Mouse (Mus musculus) midbrain, embryonic 11.5 days (tissue): ENCODE results near the gene Akr1a1. TPM values are rescaled to one million over a fixed set of nuclear protein-coding genes. Genes with fewer than 3 reads are reported as not detected.

Experiments
- ATAC-seq: fragments of 200-750 bp; cut with Nextera tagmentation; 2 replicates; pipeline ENCODE4 v1.8.0; 2017; ENCODE audit warnings: moderate TSS enrichment, moderate library complexity; ENCODE audit not compliant: low FRiP score
- DNase-seq: peaks from one replicate; pipeline ENCODE4 v3.0.0; 2015; ENCODE audit warnings: low spot score; ENCODE audit errors: missing footprints
- H3K27ac ChIP-seq: fragments of 300-500 bp; sonication (generic); 2 replicates; pipeline ENCODE4 v1.5.1; 2014; ENCODE audit warnings: low read depth, low read length
- H3K27me3 ChIP-seq: fragments of 300-500 bp; sonication (generic); 2 replicates; pipeline ENCODE4 v1.6.1; 2014; ENCODE audit warnings: mild to moderate bottlenecking, low read length, moderate library complexity, mixed read lengths; ENCODE audit not compliant: control insufficient read depth, insufficient read depth
- H3K36me3 ChIP-seq: fragments of 300-500 bp; sonication (generic); 2 replicates; pipeline ENCODE4 v1.6.1; 2014; ENCODE audit warnings: mild to moderate bottlenecking, low read length, moderate library complexity, mixed read lengths; ENCODE audit not compliant: control insufficient read depth, insufficient read depth
- H3K4me1 ChIP-seq: fragments of 300-500 bp; sonication (generic); 2 replicates; pipeline ENCODE4 v1.6.1; 2014; ENCODE audit warnings: low read length; ENCODE audit not compliant: control insufficient read depth, insufficient read depth
- H3K4me2 ChIP-seq: fragments of 300-500 bp; sonication (generic); 2 replicates; pipeline ENCODE4 v1.6.1; 2014; ENCODE audit warnings: mild to moderate bottlenecking, moderate library complexity
- H3K4me3 ChIP-seq: fragments of 300-500 bp; sonication (generic); 2 replicates; pipeline ENCODE4 v1.5.1; 2014; ENCODE audit warnings: low read depth, low read length
- H3K9ac ChIP-seq: fragments of 300-500 bp; sonication (generic); 2 replicates; pipeline ENCODE4 v1.6.1; 2014; ENCODE audit warnings: low read length
- H3K9me3 ChIP-seq: fragments of 300-500 bp; sonication (generic); 2 replicates; pipeline ENCODE4 v1.6.1; 2016; ENCODE audit warnings: low read length; ENCODE audit not compliant: control insufficient read depth
- WGBS: fragments of 180-500 bp; shearing (Covaris S2); extraction: QIAGEN DNeasy Blood & Tissue Kit; methylation state at CpG from one replicate; pipeline ENCODE4 v1.1.7; 2014; 5-methylcytosine and 5-hydroxymethylcytosine counted together
- polyA plus RNA-seq: library from polyadenylated mRNA; unstranded; fragments of >200 nt; fragmentation: Nextera tagmentation; extraction: Ambion mirVana; gene quantifications from 2 replicates; pipeline ENCODE4 v1.2.1, GENCODE M21; 2014

Gene Akr1a1
- 544 TPM in 2 replicates for polyA plus RNA-seq

DNA sequence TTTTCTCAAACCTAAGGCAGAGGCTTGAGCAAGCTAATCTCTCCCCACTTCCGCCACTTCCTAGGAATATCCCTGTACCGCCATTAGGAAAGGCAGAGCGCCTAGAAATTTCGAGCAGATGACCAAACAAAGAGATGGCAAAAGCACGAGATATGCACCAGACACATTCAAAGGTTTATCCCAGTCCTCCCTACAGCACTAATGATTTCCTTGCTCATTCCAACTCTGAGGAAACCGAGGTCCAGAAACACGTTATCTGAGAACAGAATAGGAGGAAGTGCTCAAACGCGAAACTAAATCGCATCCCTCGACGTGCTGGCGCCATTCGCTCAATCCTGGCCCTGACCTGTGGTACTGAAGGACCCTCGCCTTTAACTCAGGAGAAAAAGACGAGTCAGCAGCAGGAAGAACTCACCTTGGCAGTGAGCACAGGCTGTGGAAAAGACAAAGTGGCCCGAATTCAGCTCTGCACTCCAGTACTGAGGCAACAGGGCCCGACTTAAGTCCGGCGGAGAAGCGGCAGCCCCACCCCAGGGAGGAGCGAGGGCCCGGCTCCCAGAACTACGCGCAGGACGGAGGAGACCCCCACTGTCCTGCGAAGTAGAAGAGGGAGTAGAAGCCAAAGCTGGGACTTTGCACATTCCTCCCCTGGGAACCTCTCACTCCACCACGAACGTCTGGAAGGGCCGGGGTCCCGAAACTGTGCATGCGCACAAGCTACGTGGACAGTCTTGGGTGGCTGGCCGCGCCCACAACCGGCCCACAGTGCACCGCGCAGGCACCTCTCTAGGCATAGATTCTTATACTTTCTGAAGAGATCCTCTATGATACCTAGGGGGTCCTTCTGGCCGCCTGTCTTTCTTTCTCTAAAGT is at the start of gene Akr1a1:
Akr1a1 (minus strand) TSS at position 757 of the 873 bp plus-strand sequence.
- ATAC-seq (peak; percentile 99), DNase-seq (peak; percentile 98)
- Histone ChIP-seq H3K4me1 (peaks cover 15% of the 10 kb centered on the region), H3K9me3 (no peaks in the 10 kb centered on the region), H3K4me2 (peak within 1 kb of the TSS; percentile 60), H3K9ac (peak within 1 kb of the TSS; percentile 84), H3K27ac (peak within 1 kb of the TSS; percentile 42; the same call in 1 of the 2 replicates), H3K27me3 (no peaks in the 10 kb centered on the region), H3K36me3 (peaks cover 5% of the 10 kb centered on the region; the same call in 1 of the 2 replicates), H3K4me3 (peak within 1 kb of the TSS; percentile 65)
- WGBS: under 1% methylated on average over 39 of the region's 39 CpGs

DNA sequence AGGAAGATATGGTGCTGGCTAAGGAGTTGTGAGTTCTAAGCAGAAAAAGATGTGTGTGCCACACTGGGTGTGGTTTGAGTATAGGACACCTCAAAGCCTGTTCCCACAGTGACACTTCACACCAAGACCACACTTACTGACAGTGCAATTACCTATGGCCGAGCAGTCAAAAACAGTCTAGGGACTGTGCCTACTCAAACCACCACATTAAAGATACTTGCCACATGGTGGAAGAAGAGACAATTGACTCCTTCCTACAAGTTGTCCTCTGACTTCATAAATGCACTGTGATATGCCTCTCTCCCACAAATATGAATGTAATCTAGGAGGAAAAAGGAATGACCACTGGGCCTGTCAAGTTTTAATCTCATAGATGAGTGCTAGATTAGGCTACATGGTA is 49.5 kb upstream of the Akr1a1 start:
- no peaks in the 10 kb centered on the region for H3K27me3 ChIP-seq
- no peaks in the 10 kb centered on the region for H3K4me1 ChIP-seq
- DNase-seq (peak; percentile 66), ATAC-seq (no peak)
- H3K4me2 ChIP-seq: no peak overlapping the region
- no peaks in the 10 kb centered on the region for H3K9me3 ChIP-seq
- H3K27ac ChIP-seq: no peak overlapping the region
- 88% methylated on average over 1 of the region's 1 CpGs for WGBS
- H3K36me3 ChIP-seq: peaks cover 5% of the 10 kb centered on the region; the same call in 1 of the 2 replicates
- H3K9ac ChIP-seq: no peak overlapping the region
- H3K4me3 ChIP-seq: no peak overlapping the region

DNA sequence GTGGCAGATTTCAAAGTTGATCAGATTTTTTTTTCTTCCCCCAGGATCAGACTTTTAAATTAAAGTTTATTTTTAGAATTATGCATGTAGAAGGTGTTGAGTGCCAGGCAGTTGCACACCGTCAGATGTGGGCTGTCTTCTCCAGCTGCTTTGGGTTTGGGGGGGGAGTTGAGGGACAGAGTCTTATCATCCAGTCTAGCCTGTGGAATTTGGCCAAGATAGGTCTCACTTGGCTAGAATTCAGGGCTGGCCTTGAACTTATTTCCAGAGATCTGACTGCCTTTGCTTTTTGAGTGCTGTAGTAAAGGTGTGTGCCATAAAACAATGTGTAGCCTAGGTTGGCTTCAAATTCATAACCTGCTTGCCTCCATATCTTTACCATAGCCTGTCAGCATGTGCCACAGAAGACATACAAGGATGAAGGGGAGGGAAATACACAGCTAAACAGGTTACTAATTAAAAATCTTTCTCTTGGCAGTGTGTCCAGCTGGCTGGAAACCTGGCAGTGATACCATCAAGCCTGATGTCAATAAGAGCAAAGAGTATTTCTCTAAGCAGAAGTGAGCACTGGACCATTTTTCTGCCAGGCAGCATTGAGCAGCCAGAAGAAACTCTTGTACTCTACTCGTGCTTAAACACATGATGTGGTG is 47.3 kb upstream of the Akr1a1 start:
- DNase-seq (peak; percentile 61), ATAC-seq (no peak)
- H3K9ac ChIP-seq: no peak overlapping the region
- H3K9me3 ChIP-seq: no peaks in the 10 kb centered on the region
- H3K4me2 ChIP-seq: no peak overlapping the region
- H3K4me3 ChIP-seq: no peak overlapping the region
- H3K4me1 ChIP-seq: no peaks in the 10 kb centered on the region
- peaks cover 9% of the 10 kb centered on the region for H3K36me3 ChIP-seq
- H3K27me3 ChIP-seq: no peaks in the 10 kb centered on the region
- WGBS: 86% methylated on average over 2 of the region's 2 CpGs
- H3K27ac ChIP-seq: no peak overlapping the region

DNA sequence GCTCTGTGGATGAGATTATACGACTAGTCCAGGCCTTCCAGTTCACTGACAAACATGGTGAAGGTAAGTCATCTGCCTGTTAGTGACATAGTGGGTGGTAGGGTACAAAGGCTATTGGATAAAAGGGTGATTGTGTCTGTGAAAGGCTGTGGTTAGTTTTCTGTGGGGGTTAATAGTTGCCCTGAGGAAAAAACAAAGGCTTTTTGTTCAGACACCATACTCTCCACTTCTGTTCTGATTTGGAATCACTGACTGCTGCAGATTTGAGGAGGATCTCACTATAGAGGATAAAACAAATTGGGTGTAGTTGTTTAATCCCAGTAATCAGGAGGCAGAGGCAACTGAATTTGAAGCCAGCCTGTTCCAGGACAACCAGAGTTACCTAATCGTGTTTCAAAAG is 42.3 kb upstream of the Akr1a1 start:
- H3K4me2 ChIP-seq: no peak overlapping the region
- no peak overlapping the region for H3K27ac ChIP-seq
- H3K9ac ChIP-seq: no peak overlapping the region
- WGBS: 87% methylated on average over 2 of the region's 2 CpGs
- ATAC-seq (no peak), DNase-seq (peak; percentile 47)
- H3K9me3 ChIP-seq: no peaks in the 10 kb centered on the region
- no peaks in the 10 kb centered on the region for H3K27me3 ChIP-seq
- H3K4me3 ChIP-seq: no peak overlapping the region
- peaks cover 22% of the 10 kb centered on the region for H3K36me3 ChIP-seq
- no peaks in the 10 kb centered on the region for H3K4me1 ChIP-seq

DNA sequence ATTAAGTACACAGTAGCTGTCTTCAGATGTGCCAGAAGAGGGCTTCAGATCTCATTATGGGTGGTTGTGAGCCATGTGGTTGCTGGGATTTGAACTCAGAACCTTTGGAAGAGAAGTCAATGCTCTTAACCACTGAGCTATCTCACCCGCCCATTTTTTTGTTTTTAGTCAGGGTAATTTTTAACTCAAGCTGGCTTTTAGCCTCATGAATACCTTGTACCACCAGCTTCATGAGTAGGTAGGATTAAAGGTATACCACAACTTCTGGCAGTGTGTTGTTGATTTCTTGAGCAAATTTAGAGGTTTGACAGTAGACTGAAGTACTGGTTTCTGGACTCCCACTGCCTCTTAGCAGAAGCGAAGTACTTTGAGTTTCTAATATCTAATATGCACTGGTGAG is 40.7 kb upstream of the Akr1a1 start:
- peaks cover 22% of the 10 kb centered on the region for H3K36me3 ChIP-seq
- no peak overlapping the region for H3K9ac ChIP-seq
- ATAC-seq: no peak
- H3K4me3 ChIP-seq: no peak overlapping the region
- WGBS: 89% methylated on average over 2 of the region's 2 CpGs
- H3K4me2 ChIP-seq: no peak overlapping the region
- H3K9me3 ChIP-seq: no peaks in the 10 kb centered on the region
- H3K27ac ChIP-seq: no peak overlapping the region
- no peaks in the 10 kb centered on the region for H3K27me3 ChIP-seq
- DNase-seq: peak; percentile 64
- peaks cover under 1% of the 10 kb centered on the region; the same call in 1 of the 2 replicates for H3K4me1 ChIP-seq

DNA sequence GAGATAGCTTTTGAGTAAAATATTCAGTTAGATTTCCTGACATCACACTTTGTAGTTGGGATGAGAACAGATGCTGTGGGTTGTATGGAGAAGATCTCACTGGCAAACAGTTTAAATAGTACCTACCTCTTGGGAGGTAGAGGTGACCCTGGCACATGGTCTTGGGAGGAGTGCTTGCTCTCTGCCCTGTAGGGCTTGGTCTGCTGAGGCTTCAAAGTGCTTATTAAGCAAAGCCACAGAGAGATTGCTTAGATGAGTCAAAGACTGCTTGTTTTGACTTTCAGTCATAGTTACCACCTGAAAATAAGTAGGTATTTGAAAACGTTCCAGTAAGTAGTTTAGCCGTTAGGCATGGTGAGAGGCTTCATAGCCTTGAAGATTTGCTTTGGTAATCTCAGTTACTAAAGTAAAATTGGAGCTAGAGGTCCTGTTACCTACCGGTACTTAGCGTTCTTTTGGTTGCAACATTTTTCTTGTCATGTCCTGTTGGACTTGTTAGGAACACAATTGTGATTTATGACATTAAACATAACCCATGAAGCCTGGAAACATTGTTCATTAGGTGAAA is 37.9 kb upstream of the Akr1a1 start:
- Histone ChIP-seq H3K27ac (no peak overlapping the region), H3K4me1 (peaks cover 10% of the 10 kb centered on the region), H3K4me2 (no peak overlapping the region), H3K4me3 (no peak overlapping the region), H3K36me3 (peaks cover 20% of the 10 kb centered on the region; the same call in 1 of the 2 replicates), H3K9ac (no peak overlapping the region), H3K9me3 (no peaks in the 10 kb centered on the region), H3K27me3 (no peaks in the 10 kb centered on the region)
- no peak for ATAC-seq
- 92% methylated on average over 4 of the region's 4 CpGs for WGBS
- DNase-seq: peak; percentile 35

DNA sequence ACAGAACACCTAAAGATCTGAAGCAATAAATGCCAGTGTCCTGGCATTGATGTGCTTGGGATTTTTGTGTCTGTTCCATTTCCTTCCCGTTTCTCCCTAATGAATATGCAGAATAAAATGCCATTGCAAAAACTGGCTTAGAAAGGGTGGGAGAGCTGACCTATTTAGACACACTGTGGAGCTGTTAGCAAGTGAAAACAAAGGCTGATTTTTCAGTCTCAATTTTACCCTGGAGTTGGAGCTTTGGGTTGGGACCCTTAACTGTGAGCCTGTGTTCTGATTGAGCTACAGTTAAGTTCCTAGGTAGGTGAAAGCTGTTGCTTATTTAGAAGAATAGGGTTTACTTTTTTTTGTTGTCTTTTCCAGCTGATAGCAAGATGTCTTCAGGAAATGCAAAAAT is 35.6 kb upstream of the Akr1a1 start:
- peak; percentile 85 for DNase-seq
- peak overlapping the region; percentile 70 for H3K4me3 ChIP-seq
- ATAC-seq: no peak
- no peak overlapping the region for H3K27ac ChIP-seq
- no peaks in the 10 kb centered on the region for H3K9me3 ChIP-seq
- H3K27me3 ChIP-seq: no peaks in the 10 kb centered on the region
- peaks cover 10% of the 10 kb centered on the region for H3K4me1 ChIP-seq
- no peak overlapping the region; the same call in 1 of the 2 replicates for H3K9ac ChIP-seq
- 26% methylated on average over 1 of the region's 1 CpGs for WGBS
- H3K4me2 ChIP-seq: peak overlapping the region; percentile 75
- H3K36me3 ChIP-seq: peaks cover 8% of the 10 kb centered on the region; the same call in 1 of the 2 replicates

DNA sequence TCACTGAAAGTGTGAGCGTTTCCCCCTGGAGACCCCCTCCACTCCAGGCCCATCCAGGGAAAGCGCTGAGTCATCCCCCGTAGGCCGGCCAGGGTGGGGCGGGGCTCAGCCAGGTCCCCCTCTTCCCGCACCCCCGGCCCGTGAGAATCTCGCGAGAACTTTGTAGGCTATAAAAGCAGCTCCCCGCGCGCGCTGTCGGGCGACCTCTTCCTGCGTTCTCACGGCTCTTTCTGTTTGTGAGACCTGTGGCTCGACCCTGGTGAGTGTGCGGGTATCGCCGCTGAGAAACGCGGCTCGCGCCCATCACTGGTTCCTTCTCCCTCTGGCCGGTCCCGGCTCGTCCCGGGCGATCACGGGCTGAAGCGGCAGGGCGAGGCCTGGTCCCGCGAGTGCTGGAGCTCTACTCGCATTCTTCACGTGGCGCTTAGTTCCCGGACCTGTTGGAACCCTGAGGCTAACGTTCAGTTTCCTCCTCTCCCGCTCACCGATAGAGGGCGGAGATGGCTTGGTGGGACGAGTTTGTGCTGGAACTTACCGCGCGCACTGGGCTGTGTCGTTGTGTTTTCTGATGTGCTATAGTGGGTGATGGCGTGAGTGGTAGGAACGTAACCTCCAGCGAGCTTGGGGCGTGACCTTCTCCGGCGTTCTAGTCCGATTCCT is 34.1 kb upstream of the Akr1a1 start, which contains the start of gene Prdx1:
Prdx1 (plus strand) TSS at position 143 of the 660 bp plus-strand sequence.
- Histone ChIP-seq H3K4me3 (peak within 1 kb of the TSS; percentile 70), H3K36me3 (peaks cover 7% of the 10 kb centered on the region; the same call in 1 of the 2 replicates), H3K4me2 (peak within 1 kb of the TSS; percentile 75), H3K9ac (peak within 1 kb of the TSS; percentile 76), H3K27ac (peak within 1 kb of the TSS; percentile 86), H3K27me3 (no peaks in the 10 kb centered on the region), H3K4me1 (peaks cover 10% of the 10 kb centered on the region), H3K9me3 (no peaks in the 10 kb centered on the region)
- DNase-seq (peak; percentile 99), ATAC-seq (peak; percentile 97)
- under 1% methylated on average over 56 of the region's 56 CpGs for WGBS
